Mouse (Mus musculus): ENCODE results near the gene Gpr18.
"Not testable (repeated sequence)": the region's sequence is repeated elsewhere in the genome, so short reads cannot be mapped to it uniquely, and the experiment has no call there.

The Gpr18 gene

DNA sequence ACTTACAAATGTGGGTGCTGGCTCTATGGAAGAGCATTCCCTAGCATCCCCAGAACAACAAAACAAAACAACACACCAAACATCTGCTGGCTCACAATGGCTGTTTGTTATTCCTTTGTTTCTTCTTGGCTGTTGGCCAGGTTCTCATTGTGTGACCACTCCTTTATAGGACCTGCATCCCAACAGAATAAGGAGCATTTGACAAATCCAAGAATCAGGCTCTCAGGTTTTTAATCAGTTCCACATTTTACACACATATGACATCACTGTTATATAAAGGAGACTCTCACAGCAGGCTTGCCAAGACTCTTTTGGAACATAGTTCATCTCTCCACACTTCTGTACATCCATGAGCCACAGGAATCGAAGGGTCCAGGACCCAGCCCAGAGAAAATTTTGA is 46.5 kb downstream of the Gpr18 start:
- no peak for TF ChIP-seq NANOG (IDR thresholded peaks at IDR 0.05; ENCODE audit: borderline replicate concordance, low read length)
- TF ChIP-seq CTCF (conservative IDR thresholded peaks at IDR 0.05; ENCODE audit: low read length), result no peak
- no peak for TF ChIP-seq POU5F1 (IDR thresholded peaks at IDR 0.05; ENCODE audit: borderline replicate concordance, low read length)
- no peaks in the 10 kb centered on the region for H3K36me3 ChIP-seq (ENCODE audit: insufficient read depth, low read length)
- peaks cover 54% of the 10 kb centered on the region for H3K4me1 ChIP-seq (replicated peaks; ENCODE audit: low read depth, low read length)
- H3K9me3 ChIP-seq (ENCODE audit: low read length), result no peaks in the 10 kb centered on the region
- no peak overlapping the region for H3K4me3 ChIP-seq (replicated peaks; ENCODE audit: low read length)
- no peaks in the 10 kb centered on the region for H3K27me3 ChIP-seq (ENCODE audit: insufficient read depth, low read length)

DNA sequence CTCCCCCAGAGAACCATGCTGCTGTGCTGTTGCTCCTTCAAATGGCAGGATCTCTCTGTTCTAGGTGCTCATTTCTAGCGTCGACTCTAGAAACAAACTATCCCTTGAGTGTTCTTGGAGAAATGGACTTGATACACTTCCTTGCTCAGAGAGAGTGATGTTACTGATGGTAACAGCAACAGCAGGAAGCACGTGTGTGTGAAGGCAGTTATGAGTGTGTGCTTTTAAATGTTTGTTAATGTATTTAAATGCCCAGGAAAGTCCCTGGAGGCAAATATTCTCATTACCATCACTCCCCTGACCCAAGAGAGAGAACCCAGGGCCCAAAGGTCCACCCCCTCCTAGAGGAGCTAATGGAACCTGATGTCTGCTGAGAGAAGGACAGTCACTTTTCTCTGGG is 49.0 kb downstream of the Gpr18 start:
- Histone ChIP-seq H3K4me1 (replicated peaks; ENCODE audit: low read depth, low read length) (peaks cover 64% of the 10 kb centered on the region), H3K27me3 (ENCODE audit: insufficient read depth, low read length) (no peaks in the 10 kb centered on the region), H3K9me3 (ENCODE audit: low read length) (no peaks in the 10 kb centered on the region), H3K4me3 (replicated peaks; ENCODE audit: low read length) (no peak overlapping the region), H3K36me3 (ENCODE audit: insufficient read depth, low read length) (no peaks in the 10 kb centered on the region)
- TF ChIP-seq NANOG (IDR thresholded peaks at IDR 0.05; ENCODE audit: borderline replicate concordance, low read length), result no peak
- TF ChIP-seq POU5F1 (IDR thresholded peaks at IDR 0.05; ENCODE audit: borderline replicate concordance, low read length), result no peak
- no peak for TF ChIP-seq CTCF (conservative IDR thresholded peaks at IDR 0.05; ENCODE audit: low read length)

DNA sequence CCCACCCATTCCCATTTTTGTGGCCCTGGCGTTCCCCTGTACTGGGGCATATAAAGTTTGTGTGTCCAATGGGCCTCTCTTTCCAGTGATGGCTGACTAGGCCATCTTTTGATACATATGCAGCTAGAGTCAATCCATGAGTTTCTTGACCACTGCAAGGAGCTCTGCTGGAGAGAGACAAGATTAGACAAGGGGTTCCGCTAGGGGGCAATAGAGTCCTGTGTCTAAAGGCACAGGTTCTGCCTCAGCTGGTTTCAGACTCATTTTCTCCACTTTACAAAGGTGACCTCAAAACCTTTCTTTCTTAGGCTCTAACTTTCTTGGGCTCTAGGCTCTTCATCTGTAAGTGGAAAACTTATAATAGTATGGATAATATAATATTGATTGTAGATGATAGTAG is 50.4 kb downstream of the Gpr18 start:
- H3K4me3 ChIP-seq (replicated peaks; ENCODE audit: low read length); H3K27me3 ChIP-seq (ENCODE audit: insufficient read depth, low read length); H3K9me3 ChIP-seq (ENCODE audit: low read length); H3K36me3 ChIP-seq (ENCODE audit: insufficient read depth, low read length): not testable (repeated sequence)
- peaks cover 52% of the 10 kb centered on the region for H3K4me1 ChIP-seq (replicated peaks; ENCODE audit: low read depth, low read length)
- TF ChIP-seq CTCF (conservative IDR thresholded peaks at IDR 0.05; ENCODE audit: low read length), result peak; percentile 69
